Mouse (Mus musculus) G1E (cell line): ENCODE data around the gene Tmem94.

ENCODE experiments used
- CTCF ChIP-seq: IDR thresholded peaks from 2 replicates; pipeline ENCODE4 v1.5.1; 2012; ENCODE audit warnings: low read depth, low read length, inconsistent platforms, mixed read lengths
- GATA1 ChIP-seq: IDR thresholded peaks from 2 replicates; pipeline ENCODE4 v1.6.1; 2012; ENCODE audit warnings: borderline replicate concordance, low read length, inconsistent platforms, mixed read lengths
- GATA2 ChIP-seq: IDR thresholded peaks from 2 replicates; pipeline ENCODE4 v1.6.1; 2012; ENCODE audit warnings: low read depth, low read length, inconsistent platforms, borderline replicate concordance
- POLR2AphosphoS5 ChIP-seq: IDR thresholded peaks from 2 replicates; pipeline ENCODE4 v1.6.1; 2012; ENCODE audit warnings: low read depth, low read length, inconsistent platforms; ENCODE audit not compliant: insufficient replicate concordance
- TAL1 ChIP-seq: conservative IDR thresholded peaks from 2 replicates; pipeline ENCODE4 v1.6.1; 2012; ENCODE audit warnings: low read depth, low read length, inconsistent platforms, mixed read lengths

GRCm38 (mm10) chr11:115747351-115747750 lies 17.9 kb upstream of the Tmem94 start:
- TF ChIP-seq POLR2AphosphoS5 (no peak), CTCF (no peak), GATA1 (no peak), TAL1 (no peak), GATA2 (no peak)
